Mouse (Mus musculus) forebrain, embryonic 13.5 days (tissue): ENCODE measurements around the gene Ankrd13c. TPM values are rescaled to one million over a fixed set of nuclear protein-coding genes. Genes with fewer than 3 reads are reported as not detected.

ENCODE experiments used
- ATAC-seq: fragments of 200-750 bp; cut with Nextera tagmentation; 2 replicates; pipeline ENCODE4 v1.8.0; 2017
- H3K27ac ChIP-seq: fragments of 300-500 bp; sonication (generic); 2 replicates; pipeline ENCODE4 v1.5.1; 2015; ENCODE audit warnings: inconsistent platforms, mild to moderate bottlenecking, moderate library complexity
- H3K27me3 ChIP-seq: fragments of 300-500 bp; sonication (generic); 2 replicates; pipeline ENCODE4 v1.6.1; 2015; ENCODE audit warnings: mild to moderate bottlenecking, inconsistent platforms
- H3K36me3 ChIP-seq: fragments of 300-500 bp; sonication (generic); 2 replicates; pipeline ENCODE4 v1.6.1; 2015; ENCODE audit warnings: mild to moderate bottlenecking, inconsistent platforms; ENCODE audit not compliant: poor library complexity, severe bottlenecking
- H3K4me1 ChIP-seq: fragments of 300-500 bp; sonication (generic); 2 replicates; pipeline ENCODE4 v1.6.1; 2015; ENCODE audit warnings: inconsistent platforms
- H3K4me2 ChIP-seq: fragments of 300-500 bp; sonication (generic); 2 replicates; pipeline ENCODE4 v1.6.1; 2015; ENCODE audit warnings: inconsistent platforms, mild to moderate bottlenecking, moderate library complexity
- H3K4me3 ChIP-seq: fragments of 300-500 bp; sonication (generic); 2 replicates; pipeline ENCODE4 v1.5.1; 2015; ENCODE audit warnings: mild to moderate bottlenecking, inconsistent platforms
- H3K9ac ChIP-seq: fragments of 300-500 bp; sonication (generic); 2 replicates; pipeline ENCODE4 v1.6.1; 2015; ENCODE audit warnings: mild to moderate bottlenecking, inconsistent platforms
- H3K9me3 ChIP-seq: fragments of 300-500 bp; sonication (generic); replicated peaks from 2 replicates; pipeline ENCODE4 v1.6.1; 2016; ENCODE audit warnings: inconsistent platforms
- WGBS: fragments of 180-500 bp; shearing (Covaris S2); methylation state at CpG from one replicate; pipeline ENCODE4 v1.1.7; 2015; 5-methylcytosine and 5-hydroxymethylcytosine counted together
- polyA plus RNA-seq: library from polyadenylated mRNA; unstranded; fragments of >200 nt; fragmentation: Nextera tagmentation; extraction: Ambion mirVana; gene quantifications from 2 replicates; pipeline ENCODE4 v1.2.1, GENCODE M21; 2015

Gene Ankrd13c
- polyA plus RNA-seq, 1 experiment from 2014 or later: 22.5 TPM

GRCm38 (mm10) chr3:158038106-158038505, 91.1 kb downstream of the Ankrd13c start:
- Histone ChIP-seq H3K27me3 (no peaks in the 10 kb centered on the region), H3K4me3 (peak overlapping the region; percentile 12; the same call in 1 of the 2 replicates), H3K9me3 (no peaks in the 10 kb centered on the region), H3K9ac (no peak overlapping the region), H3K4me2 (0 out of 2 replicates have a peak overlapping the region, but pooled peaks have one; percentile 44), H3K4me1 (peaks cover 25% of the 10 kb centered on the region), H3K27ac (no peak overlapping the region), H3K36me3 (no peaks in the 10 kb centered on the region)
- 76% methylated on average over 3 of the region's 3 CpGs for WGBS
- ATAC-seq: no peak

DNA sequence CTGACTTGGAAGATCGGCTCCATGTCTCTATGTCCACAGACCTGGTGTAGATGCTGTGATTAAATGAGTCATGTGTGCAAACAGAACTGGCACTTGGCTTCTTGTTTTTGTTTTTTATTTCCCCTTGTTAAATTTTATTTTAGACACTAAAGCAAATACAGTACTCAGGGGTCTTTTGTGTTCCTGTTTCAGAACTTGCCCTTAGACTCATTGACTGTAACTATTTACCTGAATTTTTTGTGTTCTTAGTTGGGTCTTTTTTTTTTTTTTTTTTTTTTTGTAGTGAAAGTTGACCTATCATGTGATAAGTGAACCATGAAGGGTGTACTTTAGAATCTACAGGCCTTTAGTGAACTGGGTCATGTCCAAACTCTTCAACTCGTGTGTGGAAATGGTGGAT, 93.7 kb downstream of the Ankrd13c start:
- Histone ChIP-seq H3K4me3 (no peak overlapping the region), H3K4me1 (peaks cover 8% of the 10 kb centered on the region), H3K36me3 (no peaks in the 10 kb centered on the region; the same call in 1 of the 2 replicates), H3K4me2 (no peak overlapping the region), H3K9me3 (no peaks in the 10 kb centered on the region), H3K27ac (no peak overlapping the region), H3K9ac (no peak overlapping the region), H3K27me3 (no peaks in the 10 kb centered on the region)
- WGBS: 90% methylated on average over 2 of the region's 2 CpGs
- no peak for ATAC-seq

DNA sequence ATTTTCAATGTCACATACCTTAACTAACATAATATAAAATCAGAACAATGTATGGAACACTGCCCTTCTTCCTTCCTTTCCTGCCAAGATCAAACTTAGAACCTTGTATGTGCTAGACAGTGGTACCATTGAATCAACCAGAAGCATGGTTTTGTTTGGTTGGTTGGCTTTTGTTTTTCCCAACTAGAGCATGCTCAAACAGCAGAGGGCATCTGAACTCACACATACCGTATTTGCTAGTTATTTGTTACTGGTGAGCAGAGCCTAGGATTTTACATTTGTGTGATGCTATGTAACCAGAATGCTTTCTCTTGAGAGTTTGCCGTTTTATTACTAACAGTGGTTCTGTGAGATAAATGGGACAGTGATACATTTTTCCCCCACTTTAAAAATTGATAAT, 102.5 kb downstream of the Ankrd13c start:
- Histone ChIP-seq H3K27me3 (no peaks in the 10 kb centered on the region), H3K36me3 (peaks cover 30% of the 10 kb centered on the region), H3K9me3 (no peaks in the 10 kb centered on the region), H3K4me2 (no peak overlapping the region), H3K27ac (no peak overlapping the region), H3K4me3 (no peak overlapping the region), H3K4me1 (no peaks in the 10 kb centered on the region), H3K9ac (no peak overlapping the region)
- no peak for ATAC-seq
- 84% methylated on average over 2 of the region's 2 CpGs for WGBS

Other genes starting within 250 kb of the Ankrd13c start
- gene Cth, start 22.2 kb upstream of the Ankrd13c start, polyA plus RNA-seq: 7.3 and 8.8 TPM in 2 replicates
- gene Srsf11, start 89.4 kb downstream of the Ankrd13c start, polyA plus RNA-seq: 333 and 352 TPM in 2 replicates
- 65.8 and 75.4 TPM in 2 replicates for gene Lrrc40, start 89.4 kb downstream of the Ankrd13c start, polyA plus RNA-seq